Mouse (Mus musculus) naive thymus-derived CD4-positive, alpha-beta T cell, adult 2 months (primary cell): ENCODE measurements around the gene Kat14.
A peak's percentile ranks its signal among the peaks of the same experiment; 100 is the strongest.
"Not testable (repeated sequence)": the region's sequence is repeated elsewhere in the genome, so short reads cannot be mapped to it uniquely, and the experiment has no call there.

Experiments used
- DNase-seq: peaks from one replicate; pipeline ENCODE4 v3.0.0-alpha.2; 2011; ENCODE audit warnings: low read depth

The Kat14 gene

DNA sequence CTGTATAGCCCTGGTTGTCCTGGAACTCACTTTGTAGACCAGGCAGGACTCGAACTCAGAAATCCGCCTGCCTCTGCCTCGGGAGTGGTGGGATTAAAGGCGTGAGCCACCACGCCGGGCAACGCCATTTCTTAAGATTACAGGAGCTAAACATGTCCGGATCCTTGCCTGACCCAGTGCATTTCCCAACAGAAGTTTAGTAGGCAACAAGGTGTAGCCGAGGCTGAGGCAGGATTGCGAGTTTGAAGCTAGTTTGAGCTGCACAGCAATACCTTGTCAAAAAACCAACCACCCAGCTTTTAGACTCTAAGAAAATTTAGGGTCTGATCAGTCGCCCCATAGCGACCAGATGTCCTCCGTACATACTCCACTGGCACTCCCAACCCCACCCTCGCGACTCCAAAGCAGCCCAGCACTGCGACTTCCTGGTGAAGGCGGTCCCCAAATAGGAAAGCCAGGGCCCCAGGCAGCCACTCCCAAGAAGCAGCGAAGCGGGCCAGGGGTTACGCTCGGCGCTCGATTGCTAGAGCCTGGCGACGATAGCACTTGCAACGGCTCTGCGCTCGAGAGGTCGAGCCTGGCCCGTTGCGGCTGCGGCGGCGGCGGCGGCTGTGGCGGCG is at the start of gene Kat14, which contains the start of gene Pet117:
Kat14 (plus strand) TSS at position 584 of the 620 bp plus-strand sequence.
Pet117 (plus strand) TSS at position 597 of the 620 bp plus-strand sequence.
- DNase-seq = peak; percentile 94

DNA sequence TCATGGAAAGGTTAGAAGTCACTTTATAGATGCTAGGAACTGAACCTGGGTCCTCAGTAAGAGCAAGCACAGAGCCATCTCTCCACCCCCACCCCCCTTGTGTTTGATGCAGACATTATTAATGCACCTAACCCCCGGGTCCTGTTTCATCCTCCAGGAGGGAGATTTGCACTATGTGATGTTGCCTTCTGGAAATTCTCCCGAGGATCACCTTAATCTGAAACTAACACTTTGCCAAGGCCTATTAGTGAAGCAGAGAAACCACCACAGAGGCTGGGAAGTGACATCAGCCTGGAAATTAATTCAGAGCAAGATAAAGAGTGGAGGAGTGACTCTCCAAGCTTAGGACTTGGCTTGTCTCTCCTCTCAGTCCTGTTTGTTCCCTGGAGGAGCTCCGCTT is 44.6 kb upstream of the Kat14 start:
- DNase-seq = no peak

DNA sequence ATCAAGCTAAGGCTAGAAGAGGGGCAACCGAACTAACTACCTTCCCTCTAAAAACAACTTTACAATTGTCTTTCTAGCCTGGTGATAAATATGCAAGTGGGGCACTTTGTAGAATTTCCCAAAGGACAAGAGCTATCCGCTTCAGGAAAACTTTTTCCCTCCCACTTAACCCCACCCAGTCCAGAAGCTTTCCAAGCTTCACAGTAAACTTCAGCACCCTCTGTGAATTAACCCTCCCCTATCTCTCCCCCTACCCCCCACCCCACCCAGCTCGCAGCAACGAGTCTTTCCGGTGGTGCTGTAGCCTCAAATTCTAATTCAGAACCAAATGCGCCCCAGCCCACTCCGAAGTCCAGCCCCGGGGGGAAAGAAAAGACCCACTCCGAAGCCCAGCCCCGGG is 39.3 kb upstream of the Kat14 start:
- DNase-seq = no peak

GRCm38 (mm10) chr2:144329937-144330336 is 38.8 kb upstream of the Kat14 start:
- DNase-seq = no peak

- no peak for DNase-seq
These were observed 38.3 kb upstream of the Kat14 start for GRCm38 (mm10) chr2:144330352-144330959.

GRCm38 (mm10) chr2:144330960-144331371 is 37.8 kb upstream of the Kat14 start:
- no peak for DNase-seq

DNA sequence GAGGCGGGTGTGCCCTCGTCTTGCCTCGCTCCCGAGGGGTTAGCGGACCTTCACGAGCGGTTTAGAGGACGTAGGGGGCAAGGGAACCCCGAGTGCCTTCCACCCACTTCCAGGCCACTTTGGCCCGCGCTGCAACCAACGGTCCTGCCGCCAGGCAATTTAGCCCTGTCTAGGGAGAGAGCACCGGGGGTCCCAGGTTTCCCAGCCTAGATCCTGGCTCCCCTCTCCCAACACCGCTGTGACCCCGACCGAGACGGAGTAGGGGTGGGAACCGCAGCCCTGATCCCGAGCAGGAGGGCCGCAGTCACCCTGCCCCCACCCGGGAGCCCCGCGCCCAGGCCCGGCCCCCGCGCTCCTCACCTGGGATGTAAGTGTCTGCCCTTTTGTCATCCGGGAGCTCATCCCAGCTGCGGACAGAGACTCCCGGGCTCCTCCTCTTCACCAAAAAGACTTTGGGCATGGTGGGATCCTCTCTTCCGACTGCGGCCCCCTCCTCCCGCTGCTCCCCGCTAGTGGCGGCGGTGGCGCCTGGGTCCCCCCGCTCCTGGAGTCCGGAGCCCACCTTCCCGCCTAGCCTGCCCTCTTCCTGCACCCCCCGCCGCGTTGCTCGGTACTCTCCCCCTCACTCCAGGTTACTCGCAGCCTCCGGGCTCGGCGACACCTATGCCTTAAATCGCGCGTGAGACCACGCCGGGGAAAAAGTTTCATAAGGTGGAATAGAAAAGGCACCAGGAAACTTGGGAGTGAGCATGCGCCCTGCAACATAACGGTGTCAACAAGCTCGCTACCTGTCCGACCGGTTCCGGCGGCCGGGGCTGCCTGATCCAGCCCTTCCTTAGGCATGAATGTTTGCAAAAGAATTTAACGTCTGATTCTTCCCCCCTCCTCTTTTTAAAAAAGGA is 37.1 kb upstream of the Kat14 start, which contains the start of gene Ovol2:
Ovol2 (minus strand) TSS at position 746 of the 902 bp plus-strand sequence.
- DNase-seq = no peak

GRCm38 (mm10) chr2:144332486-144332885 is 36.3 kb upstream of the Kat14 start:
- no peak for DNase-seq

DNA sequence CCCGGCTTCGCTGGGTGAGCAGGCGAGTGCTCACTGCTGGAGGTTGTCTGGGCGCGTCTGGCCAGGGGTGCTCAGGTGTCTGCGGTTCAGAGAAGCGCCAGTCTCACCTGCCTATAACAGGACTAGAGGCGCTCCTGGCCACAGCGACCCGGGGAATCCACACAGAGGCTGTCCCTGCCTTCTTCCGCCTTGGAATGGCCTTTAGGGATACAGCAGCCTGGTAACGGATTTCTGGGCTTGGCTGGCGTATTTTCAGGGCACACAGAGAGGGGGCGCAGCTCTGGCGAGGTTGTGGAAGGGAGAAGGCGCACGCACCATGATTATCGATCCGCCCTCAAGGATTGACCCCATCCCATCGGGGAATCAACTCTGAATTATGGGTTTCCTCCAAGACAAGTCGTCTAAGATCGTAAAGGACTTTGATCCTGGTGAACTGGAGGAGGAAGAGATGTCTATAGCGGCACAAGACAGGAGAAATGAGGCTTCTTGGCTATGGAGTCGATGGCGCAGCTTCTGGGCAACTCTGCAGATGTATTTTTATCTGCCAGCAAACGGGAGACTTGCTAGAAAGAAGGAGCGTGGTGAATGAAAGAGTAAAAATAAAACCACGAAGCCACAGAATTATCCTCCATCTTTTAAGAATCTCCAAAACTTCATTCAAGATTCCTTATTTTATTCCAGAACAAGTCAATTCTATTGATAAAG is 35.5 kb upstream of the Kat14 start:
- DNase-seq = no peak

GRCm38 (mm10) chr2:144337230-144337629 is 31.6 kb upstream of the Kat14 start:
- DNase-seq = no peak

- DNase-seq = no peak
These were observed 31.1 kb upstream of the Kat14 start for GRCm38 (mm10) chr2:144337701-144338100.

DNA sequence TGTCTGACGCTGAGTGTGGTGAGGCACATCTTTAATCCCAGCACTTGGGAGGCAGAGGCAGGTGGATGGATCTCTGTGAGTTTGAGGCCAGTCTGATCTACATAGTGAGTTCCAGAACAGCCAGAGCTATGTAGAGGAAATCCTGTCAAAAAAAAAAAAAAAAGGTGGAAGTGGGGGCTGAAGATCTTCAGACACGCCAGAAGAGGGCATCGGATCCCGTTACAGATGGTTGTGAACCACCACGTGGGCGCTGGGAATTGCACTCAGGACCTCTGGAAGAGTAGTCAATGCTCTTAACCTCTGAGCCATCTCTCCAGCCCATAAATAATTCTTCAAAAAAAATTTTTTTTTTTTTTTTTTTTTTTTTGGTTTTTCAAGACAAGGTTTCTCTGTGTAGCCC is 30.6 kb upstream of the Kat14 start:
- DNase-seq = not testable (repeated sequence)

DNA sequence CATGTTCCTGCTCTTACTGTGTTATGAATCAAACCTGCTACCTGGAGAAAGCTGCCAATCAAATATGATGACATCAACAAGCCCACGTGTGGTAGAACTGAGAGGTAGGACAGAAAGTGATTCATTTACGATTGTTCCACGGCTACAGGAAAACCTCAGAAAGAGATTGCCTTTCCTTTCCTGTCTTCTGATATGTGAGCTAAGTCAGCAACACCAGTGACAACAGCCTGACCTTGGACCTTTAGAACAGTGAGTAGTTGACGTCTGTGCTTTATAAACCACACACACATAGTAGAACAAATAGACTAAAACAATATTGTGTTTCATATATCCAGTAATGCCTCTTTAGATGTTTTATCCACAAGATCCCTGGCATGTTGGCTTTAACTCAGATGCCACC is 25.6 kb upstream of the Kat14 start:
- DNase-seq = no peak

- peak; percentile 14 for DNase-seq
These were observed 20.3 kb upstream of the Kat14 start for GRCm38 (mm10) chr2:144348525-144348924.

- DNase-seq = no peak
These were observed 15.9 kb upstream of the Kat14 start for GRCm38 (mm10) chr2:144352843-144353242.

DNA sequence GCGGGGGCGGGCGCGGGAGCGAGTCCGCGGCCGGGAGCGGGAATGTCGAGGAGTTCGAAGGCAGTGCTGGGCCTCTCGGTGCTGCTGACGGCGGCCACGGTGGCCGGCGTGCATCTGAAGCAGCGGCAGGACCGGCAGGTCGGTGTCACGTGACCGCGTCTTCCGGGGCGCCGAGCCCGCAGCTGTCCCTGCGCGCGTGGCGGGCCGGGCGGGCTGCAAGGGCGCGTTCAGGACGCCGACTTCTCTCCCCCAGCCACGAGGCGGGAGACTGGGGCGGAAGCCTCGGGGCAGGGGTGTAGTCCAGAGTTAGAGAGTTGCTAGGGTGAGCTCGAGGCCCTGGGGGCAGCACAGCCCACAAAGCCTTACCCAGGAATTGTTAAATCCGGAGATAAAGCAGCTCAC is 238 bp downstream of the Kat14 start:
- no peak for DNase-seq

GRCm38 (mm10) chr2:144369511-144369910 is 728 bp downstream of the Kat14 start:
- no peak for DNase-seq

DNA sequence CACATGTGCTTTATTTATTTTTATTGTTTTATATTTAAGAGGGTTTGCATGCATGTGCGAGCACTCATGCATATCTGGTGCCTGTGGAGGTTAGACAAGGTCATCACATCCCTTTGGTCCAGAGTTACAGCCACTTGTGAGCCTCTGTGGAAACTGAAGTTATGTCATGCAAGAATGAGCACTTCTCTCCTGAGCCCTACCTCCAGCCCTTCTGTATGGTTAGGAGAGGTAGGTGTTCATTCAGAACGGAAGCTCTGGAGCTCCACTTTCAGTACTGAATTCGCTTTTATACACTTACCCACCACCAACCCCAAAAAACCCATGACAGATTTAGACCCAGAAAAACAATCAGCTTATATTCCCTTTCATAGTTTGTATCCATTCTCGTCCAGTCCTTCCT is 2.8 kb downstream of the Kat14 start:
- no peak for DNase-seq

DNA sequence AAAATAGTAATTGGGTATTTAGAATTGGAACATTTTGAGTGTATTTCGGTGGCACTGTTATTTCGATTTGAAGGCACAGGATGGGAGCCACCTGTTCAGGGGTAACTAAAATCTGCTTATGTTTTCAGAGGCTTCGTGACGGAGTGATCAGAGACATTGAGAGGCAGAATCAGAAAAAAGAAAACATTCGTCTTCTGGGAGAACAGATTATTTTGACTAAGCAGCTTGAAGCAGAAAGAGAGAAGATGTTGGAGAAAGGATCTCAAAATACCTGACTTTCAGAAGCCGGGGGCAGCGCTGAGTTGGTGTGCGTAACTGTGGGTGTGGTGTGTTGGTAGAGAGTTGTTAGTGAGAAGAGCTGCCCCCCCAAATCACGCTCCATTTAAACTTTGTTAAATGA is 4.3 kb downstream of the Kat14 start:
- DNase-seq = no peak

- DNase-seq = no peak
These were observed 6.4 kb downstream of the Kat14 start for GRCm38 (mm10) chr2:144375063-144375703.

DNA sequence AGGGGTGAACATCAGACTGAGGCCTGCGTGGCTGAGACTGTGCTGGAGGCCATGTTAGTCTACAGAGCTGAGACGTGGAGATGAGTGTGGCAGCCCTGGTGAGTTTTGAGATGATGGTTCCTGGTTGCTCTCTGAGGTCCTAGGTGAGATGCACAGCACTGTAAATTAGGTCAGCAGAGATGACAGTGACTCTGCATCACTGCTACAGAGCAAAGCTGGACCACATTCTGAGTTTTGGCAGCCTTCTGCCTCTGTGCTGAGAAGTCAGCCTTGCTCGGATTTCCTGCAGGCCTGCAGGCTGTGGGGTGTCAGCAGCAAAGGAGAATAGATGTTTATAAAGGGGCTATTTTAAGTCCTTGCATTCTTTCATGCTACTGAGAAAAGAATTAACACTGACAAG is 12.5 kb downstream of the Kat14 start:
- no peak for DNase-seq

- DNase-seq = no peak
These were observed 13.0 kb downstream of the Kat14 start for GRCm38 (mm10) chr2:144381741-144382140.
